In the genomic region with DNA sequence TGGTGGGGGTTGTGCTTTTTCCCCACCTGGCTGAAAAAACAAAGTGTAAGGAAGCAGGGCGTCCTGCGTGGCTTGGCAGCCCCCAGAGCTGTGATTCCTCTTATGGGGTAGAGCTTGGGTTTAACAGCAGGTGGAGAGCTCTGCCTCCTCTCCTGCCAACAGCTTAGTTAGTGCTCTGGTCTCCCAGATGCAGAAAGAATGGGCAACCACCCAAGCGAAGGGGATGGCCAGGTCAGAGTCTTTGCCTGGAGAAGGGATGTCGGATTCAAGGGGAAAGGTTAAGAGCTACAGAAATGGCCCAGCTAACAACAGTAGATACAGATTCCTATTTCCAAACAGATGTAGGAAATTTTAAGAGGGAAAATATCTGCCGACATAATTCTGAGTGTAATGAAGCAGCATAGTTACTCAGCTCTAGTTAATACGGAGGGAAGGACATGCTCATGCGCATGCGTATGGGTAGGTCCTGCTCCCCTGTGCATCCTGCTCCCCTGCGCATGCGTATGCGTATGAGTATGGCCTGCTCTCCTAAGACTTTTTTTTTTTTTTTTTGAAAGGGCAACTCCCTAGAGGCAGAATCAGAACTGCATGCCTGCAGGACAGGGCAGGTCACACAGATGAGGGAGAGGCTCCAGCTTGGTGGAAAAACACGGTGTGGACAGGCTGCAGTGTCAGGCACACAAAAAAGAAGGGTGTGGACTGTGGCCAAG, we compare ENCODE assay signal across 12 mouse cellular contexts.
A peak's percentile ranks its signal among the peaks of the same experiment; 100 is the strongest.
DNase-seq lines count a peak whose midpoint lies in the region; ATAC-seq and TF ChIP-seq lines count a peak whose summit lies in the region.
"Had no signal": no experiment of that assay in that cellular context is flagged by ENCODE, and none has a peak within 500 bp of the region (broad histone marks: within the 10 kb centered on the region; RNA-seq: fewer than 3 reads in every experiment).

No protein-coding gene starts in this region.

- peak; percentile 40 for DNase-seq in kidney, adult 18-20 months
- DNase-seq in R1 (ENCODE audit: low read depth, low spot score) (peak; percentile 91), liver (no peak)
- peak; percentile 75 to 85 for DNase-seq in kidney, postnatal 25 days
- no peak for DNase-seq in midbrain, embryonic 14.5 days
- no peak for DNase-seq in forebrain, postnatal 0 days
- DNase-seq: heart, adult 11 months; right cerebral cortex, postnatal 25 days had no signal

- no peak for ATAC-seq in kidney, embryonic 16.5 days (ENCODE audit: low FRiP score, low TSS enrichment)
- no peak; the same call in 1 of the 2 replicates for ATAC-seq in midbrain, embryonic 14.5 days (ENCODE audit: low FRiP score, low TSS enrichment)
- no peak for ATAC-seq in forebrain, postnatal 0 days
- ATAC-seq: forebrain, embryonic 16.5 days had no signal

- H3K4me1 ChIP-seq in kidney, embryonic 16.5 days (ENCODE audit: insufficient read depth, low read length): 0 out of 2 replicates have a peak, but pooled peaks cover 8% of the 10 kb centered on the region
- H3K4me1 ChIP-seq in midbrain, embryonic 14.5 days (ENCODE audit: control insufficient read depth, insufficient read depth, low read length): peaks cover 17% of the 10 kb centered on the region
- no peaks in the 10 kb centered on the region for H3K4me1 ChIP-seq in forebrain, postnatal 0 days (ENCODE audit: insufficient read depth)
- H3K4me1 ChIP-seq: embryonic facial prominence, embryonic 15.5 days had no signal

- WGBS in kidney, embryonic 16.5 days: 85% methylated on average over 12 of the region's 12 CpGs
- 75% methylated on average over 12 of the region's 12 CpGs for WGBS in midbrain, embryonic 14.5 days
- 77% methylated on average over 12 of the region's 12 CpGs for whole genome bisulfite sequencing in forebrain, postnatal 0 days

- H3K9me3 ChIP-seq in kidney, embryonic 16.5 days (ENCODE audit: low read length): no peaks in the 10 kb centered on the region
- H3K9me3 ChIP-seq in midbrain, embryonic 14.5 days (ENCODE audit: control insufficient read depth, low read length): no peaks in the 10 kb centered on the region
- H3K9me3 ChIP-seq in forebrain, postnatal 0 days (ENCODE audit: low read length): no peaks in the 10 kb centered on the region
- H3K9me3 ChIP-seq: embryonic facial prominence, embryonic 15.5 days had no signal

- no peak overlapping the region for H3K9ac ChIP-seq in kidney, embryonic 16.5 days (replicated peaks; ENCODE audit: low read length)
- no peak overlapping the region for H3K9ac ChIP-seq in midbrain, embryonic 14.5 days (replicated peaks; ENCODE audit: low read length)
- no peak overlapping the region for H3K9ac ChIP-seq in forebrain, postnatal 0 days
- H3K9ac ChIP-seq: embryonic facial prominence, embryonic 15.5 days had no signal

- H3K4me2 ChIP-seq in kidney, embryonic 16.5 days (replicated peaks; ENCODE audit: low read depth, low read length): no peak overlapping the region
- H3K4me2 ChIP-seq in midbrain, embryonic 14.5 days (ENCODE audit: low read length): no peak overlapping the region
- H3K4me2 ChIP-seq in forebrain, postnatal 0 days (ENCODE audit: low read depth): no peak overlapping the region
- H3K4me2 ChIP-seq: embryonic facial prominence, embryonic 15.5 days had no signal

- TF ChIP-seq CTCF in forebrain, postnatal 0 days (IDR thresholded peaks at IDR 0.05; ENCODE audit: low read depth): no peak

- no peak overlapping the region for H3K4me3 ChIP-seq in kidney, embryonic 16.5 days (ENCODE audit: low read length)
- no peak overlapping the region for H3K4me3 ChIP-seq in midbrain, embryonic 14.5 days (replicated peaks; ENCODE audit: low read depth, low read length)
- H3K4me3 ChIP-seq in forebrain, postnatal 0 days (ENCODE audit: low read depth, low read length): no peak overlapping the region
- H3K4me3 ChIP-seq: embryonic facial prominence, embryonic 15.5 days had no signal

- H3K36me3 ChIP-seq in kidney, embryonic 16.5 days (ENCODE audit: insufficient read depth, low read length): no peaks in the 10 kb centered on the region
- no peaks in the 10 kb centered on the region for H3K36me3 ChIP-seq in midbrain, embryonic 14.5 days (ENCODE audit: control insufficient read depth, insufficient read depth, low read length)
- H3K36me3 ChIP-seq in forebrain, postnatal 0 days (ENCODE audit: insufficient read depth): no peaks in the 10 kb centered on the region
- H3K36me3 ChIP-seq: embryonic facial prominence, embryonic 15.5 days had no signal

- no peak overlapping the region for H3K27ac ChIP-seq in kidney, embryonic 16.5 days (ENCODE audit: low read length)
- H3K27ac ChIP-seq in midbrain, embryonic 14.5 days (replicated peaks; ENCODE audit: low read depth, low read length): 0 out of 2 replicates have a peak overlapping the region, but pooled peaks have one; percentile 3
- no peak overlapping the region for H3K27ac ChIP-seq in forebrain, postnatal 0 days (ENCODE audit: low read depth, low read length)
- H3K27ac ChIP-seq: embryonic facial prominence, embryonic 15.5 days; kidney, postnatal 0 days had no signal

- H3K27me3 ChIP-seq in kidney, embryonic 16.5 days (ENCODE audit: insufficient read depth, low read length): no peaks in the 10 kb centered on the region
- H3K27me3 ChIP-seq in midbrain, embryonic 14.5 days (ENCODE audit: control insufficient read depth, insufficient read depth, low read length): no peaks in the 10 kb centered on the region
- H3K27me3 ChIP-seq in forebrain, postnatal 0 days (ENCODE audit: insufficient read depth, low read length): no peaks in the 10 kb centered on the region
- H3K27me3 ChIP-seq: embryonic facial prominence, embryonic 15.5 days had no signal

Comparison
In these comparisons a context has a peak if more than half of its experiments do, and no peak if none do; other contexts are left out.
1. DNase-seq: peak in kidney, adult 18-20 months (single experiment), R1 (single experiment) and kidney, postnatal 25 days (2 of 2); none in midbrain, embryonic 14.5 days (single experiment), forebrain, postnatal 0 days (single experiment) and liver (single experiment).